Mouse (Mus musculus) heart, embryonic 13.5 days (tissue): ENCODE data around the gene Rab40b. TPM values are rescaled to one million over a fixed set of nuclear protein-coding genes. Genes with fewer than 3 reads are reported as not detected.
"Not testable (repeated sequence)": the region's sequence is repeated elsewhere in the genome, so short reads cannot be mapped to it uniquely, and the experiment has no call there.

Source experiments
- ATAC-seq: fragments of 200-750 bp; cut with Nextera tagmentation; 2 replicates; pipeline ENCODE4 v1.8.0; 2017; ENCODE audit warnings: moderate TSS enrichment; ENCODE audit not compliant: insufficient number of reproducible peaks, low FRiP score, low TSS enrichment; ENCODE audit errors: extremely low read depth
- H3K27ac ChIP-seq: fragments of 300-500 bp; sonication (generic); replicated peaks from 2 replicates; pipeline ENCODE4 v1.5.1; 2015; ENCODE audit warnings: moderate library complexity, mild to moderate bottlenecking, inconsistent platforms
- H3K27me3 ChIP-seq: fragments of 300-500 bp; sonication (generic); replicated peaks from 2 replicates; pipeline ENCODE4 v1.6.1; 2015; ENCODE audit warnings: mild to moderate bottlenecking, inconsistent platforms
- H3K36me3 ChIP-seq: fragments of 300-500 bp; sonication (generic); 2 replicates; pipeline ENCODE4 v1.6.1; 2015; ENCODE audit warnings: mild to moderate bottlenecking, inconsistent platforms
- H3K4me1 ChIP-seq: fragments of 300-500 bp; sonication (generic); 2 replicates; pipeline ENCODE4 v1.6.1; 2015; ENCODE audit warnings: inconsistent platforms
- H3K4me2 ChIP-seq: fragments of 300-500 bp; sonication (generic); 2 replicates; pipeline ENCODE4 v1.6.1; 2015; ENCODE audit warnings: inconsistent platforms, mild to moderate bottlenecking, moderate library complexity
- H3K4me3 ChIP-seq: fragments of 300-500 bp; sonication (generic); 2 replicates; pipeline ENCODE4 v1.5.1; 2015; ENCODE audit warnings: moderate library complexity, mild to moderate bottlenecking, inconsistent platforms
- H3K9ac ChIP-seq: fragments of 300-500 bp; sonication (generic); 2 replicates; pipeline ENCODE4 v1.6.1; 2015; ENCODE audit warnings: inconsistent platforms, mild to moderate bottlenecking, moderate library complexity
- H3K9me3 ChIP-seq: fragments of 300-500 bp; sonication (generic); 2 replicates; pipeline ENCODE4 v1.6.1; 2016; ENCODE audit warnings: inconsistent platforms
- WGBS: fragments of 180-500 bp; shearing (Covaris S2); methylation state at CpG from one replicate; pipeline ENCODE4 v1.1.7; 2015; ENCODE audit warnings: mixed read lengths; 5-methylcytosine and 5-hydroxymethylcytosine counted together
- polyA plus RNA-seq: library from polyadenylated mRNA; unstranded; fragments of >200 nt; fragmentation: Nextera tagmentation; extraction: Ambion mirVana; gene quantifications from 2 replicates; pipeline ENCODE4 v1.2.1, GENCODE M21; 2015

Gene Rab40b
- polyA plus RNA-seq, 1 experiment from 2014 or later = 5.0 TPM

GRCm38 (mm10) chr11:121367170-121367707, 20.8 kb downstream of the Rab40b start:
- H3K4me1 ChIP-seq = no peaks in the 10 kb centered on the region
- 0 out of 2 replicates have a peak, but pooled peaks cover 3% of the 10 kb centered on the region for H3K27me3 ChIP-seq
- no peak overlapping the region for H3K4me2 ChIP-seq
- no peak overlapping the region for H3K9ac ChIP-seq
- H3K4me3 ChIP-seq = no peak overlapping the region
- H3K27ac ChIP-seq = no peak overlapping the region
- 59% methylated on average over 5 of the region's 5 CpGs for WGBS
- H3K36me3 ChIP-seq = no peaks in the 10 kb centered on the region
- ATAC-seq = no peak
- H3K9me3 ChIP-seq = no peaks in the 10 kb centered on the region

GRCm38 (mm10) chr11:121362212-121362611, 25.8 kb downstream of the Rab40b start:
- Histone ChIP-seq H3K27ac (no peak overlapping the region), H3K4me1 (no peaks in the 10 kb centered on the region), H3K27me3 (0 out of 2 replicates have a peak, but pooled peaks cover 3% of the 10 kb centered on the region), H3K9ac (no peak overlapping the region), H3K36me3 (no peaks in the 10 kb centered on the region), H3K4me3 (no peak overlapping the region), H3K4me2 (no peak overlapping the region), H3K9me3 (no peaks in the 10 kb centered on the region)
- no peak for ATAC-seq
- 32% methylated on average over 5 of the region's 5 CpGs for WGBS

GRCm38 (mm10) chr11:121354091-121354707, 33.9 kb downstream of the Rab40b start, which contains the start of gene Wdr45b:
Gene Wdr45b (minus strand): TSS chr11:121354445.
- Histone ChIP-seq H3K4me3 (peak within 1 kb of the TSS; percentile 99), H3K36me3 (peaks cover 16% of the 10 kb centered on the region), H3K27me3 (no peaks in the 10 kb centered on the region), H3K9ac (peak within 1 kb of the TSS; percentile 99), H3K4me1 (peaks cover 21% of the 10 kb centered on the region), H3K4me2 (peak within 1 kb of the TSS; percentile 96), H3K9me3 (no peaks in the 10 kb centered on the region), H3K27ac (peak within 1 kb of the TSS; percentile 88)
- peak; percentile 91 for ATAC-seq
- under 1% methylated on average over 69 of the region's 69 CpGs for WGBS

GRCm38 (mm10) chr11:121353326-121354090, 34.5 kb downstream of the Rab40b start:
- 2% methylated on average over 40 of the region's 41 CpGs for WGBS
- H3K36me3 ChIP-seq = peaks cover 23% of the 10 kb centered on the region
- peak overlapping the region; percentile 96 for H3K4me2 ChIP-seq
- H3K27me3 ChIP-seq = no peaks in the 10 kb centered on the region
- H3K9me3 ChIP-seq = no peaks in the 10 kb centered on the region
- H3K4me3 ChIP-seq = peak overlapping the region; percentile 99
- H3K9ac ChIP-seq = peak overlapping the region; percentile 99
- peaks cover 21% of the 10 kb centered on the region for H3K4me1 ChIP-seq
- ATAC-seq = 0 out of 2 replicates have a peak, but pooled peaks have one; percentile 26
- peak overlapping the region; percentile 88 for H3K27ac ChIP-seq

- H3K27ac ChIP-seq, H3K4me3 ChIP-seq, ATAC-seq, H3K27me3 ChIP-seq, H3K9me3 ChIP-seq, H3K4me2 ChIP-seq, H3K9ac ChIP-seq: not testable (repeated sequence)
- 78% methylated on average over 3 of the region's 3 CpGs for WGBS
- H3K36me3 ChIP-seq = peaks cover 58% of the 10 kb centered on the region
- H3K4me1 ChIP-seq = peaks cover 17% of the 10 kb centered on the region
Observed at GRCm38 (mm10) chr11:121348727-121349126, 39.3 kb downstream of the Rab40b start.

GRCm38 (mm10) chr11:121348166-121348565, 39.9 kb downstream of the Rab40b start:
- Histone ChIP-seq H3K4me1 (peaks cover 14% of the 10 kb centered on the region), H3K27me3 (no peaks in the 10 kb centered on the region), H3K9me3 (no peaks in the 10 kb centered on the region), H3K36me3 (peaks cover 58% of the 10 kb centered on the region), H3K4me2 (no peak overlapping the region), H3K4me3 (no peak overlapping the region), H3K27ac (no peak overlapping the region), H3K9ac (no peak overlapping the region)
- WGBS = 87% methylated on average over 2 of the region's 2 CpGs
- ATAC-seq = no peak

- no peak for ATAC-seq
- Histone ChIP-seq H3K4me1 (peaks cover 4% of the 10 kb centered on the region), H3K9ac (no peak overlapping the region), H3K36me3 (peaks cover 58% of the 10 kb centered on the region), H3K4me2 (no peak overlapping the region), H3K4me3 (no peak overlapping the region), H3K27me3 (no peaks in the 10 kb centered on the region), H3K9me3 (no peaks in the 10 kb centered on the region), H3K27ac (0 out of 2 replicates have a peak overlapping the region, but pooled peaks have one; percentile 3)
- 57% methylated on average over 2 of the region's 2 CpGs for WGBS
Observed at GRCm38 (mm10) chr11:121347036-121347435, 41.0 kb downstream of the Rab40b start.

- ATAC-seq, H3K4me3 ChIP-seq, H3K27me3 ChIP-seq, H3K9me3 ChIP-seq, H3K4me2 ChIP-seq, H3K4me1 ChIP-seq, H3K9ac ChIP-seq, H3K27ac ChIP-seq: not testable (repeated sequence)
- H3K36me3 ChIP-seq = peaks cover 50% of the 10 kb centered on the region
- no CpG with 5 or more reads among the region's 1 CpGs for WGBS
Observed at GRCm38 (mm10) chr11:121342423-121342822, 45.6 kb downstream of the Rab40b start.

GRCm38 (mm10) chr11:121340287-121340686, 47.8 kb downstream of the Rab40b start:
- Histone ChIP-seq H3K9ac (no peak overlapping the region), H3K4me1 (peaks cover 5% of the 10 kb centered on the region; the same call in 1 of the 2 replicates), H3K27me3 (no peaks in the 10 kb centered on the region), H3K9me3 (no peaks in the 10 kb centered on the region), H3K4me3 (no peak overlapping the region), H3K4me2 (no peak overlapping the region), H3K27ac (0 out of 2 replicates have a peak overlapping the region, but pooled peaks have one; percentile 12), H3K36me3 (peaks cover 49% of the 10 kb centered on the region)
- ATAC-seq = no peak
- WGBS = 61% methylated on average over 1 of the region's 1 CpGs

- no peak for ATAC-seq
- H3K36me3 ChIP-seq = peaks cover 53% of the 10 kb centered on the region
- H3K9me3 ChIP-seq = no peaks in the 10 kb centered on the region
- H3K4me1 ChIP-seq = peaks cover 5% of the 10 kb centered on the region; the same call in 1 of the 2 replicates
- WGBS = 90% methylated on average over 1 of the region's 1 CpGs
- H3K27me3 ChIP-seq = no peaks in the 10 kb centered on the region
- H3K4me2 ChIP-seq = no peak overlapping the region
- H3K9ac ChIP-seq = no peak overlapping the region
- H3K27ac ChIP-seq = no peak overlapping the region
- no peak overlapping the region for H3K4me3 ChIP-seq
Observed at GRCm38 (mm10) chr11:121339647-121340046, 48.4 kb downstream of the Rab40b start.

- Histone ChIP-seq H3K27me3 (no peaks in the 10 kb centered on the region), H3K4me3 (no peak overlapping the region), H3K9ac (no peak overlapping the region), H3K9me3 (no peaks in the 10 kb centered on the region), H3K4me2 (no peak overlapping the region), H3K36me3 (peaks cover 91% of the 10 kb centered on the region), H3K4me1 (no peaks in the 10 kb centered on the region), H3K27ac (no peak overlapping the region)
- 87% methylated on average over 3 of the region's 3 CpGs for WGBS
- ATAC-seq = no peak
Observed at GRCm38 (mm10) chr11:121331641-121332040, 56.4 kb downstream of the Rab40b start.
